Mouse (Mus musculus) kidney, adult 18-20 months (tissue): ENCODE measurements around the gene Mfsd9.

ENCODE experiments used
- DNase-seq: peaks from one replicate; pipeline ENCODE4 v3.0.0; 2021

Gene Mfsd9

GRCm38 (mm10) chr1:40790324-40791141, at the start of gene Mfsd9:
Gene Mfsd9, minus strand, starts transcription at chr1:40790687.
- peak; percentile 95 for DNase-seq

GRCm38 (mm10) chr1:40835468-40835867, 45.0 kb upstream of the Mfsd9 start:
- no peak for DNase-seq

GRCm38 (mm10) chr1:40830712-40831507, 40.4 kb upstream of the Mfsd9 start:
- DNase-seq, result no peak

GRCm38 (mm10) chr1:40829213-40829914, 38.9 kb upstream of the Mfsd9 start:
- no peak for DNase-seq

GRCm38 (mm10) chr1:40825826-40826225, 35.3 kb upstream of the Mfsd9 start:
- DNase-seq, result no peak

GRCm38 (mm10) chr1:40824936-40825335, 34.4 kb upstream of the Mfsd9 start:
- no peak for DNase-seq

GRCm38 (mm10) chr1:40824517-40824916, 34.0 kb upstream of the Mfsd9 start:
- DNase-seq, result no peak

- DNase-seq, result no peak
Observed at GRCm38 (mm10) chr1:40815071-40815845, 24.8 kb upstream of the Mfsd9 start.

GRCm38 (mm10) chr1:40808643-40809042, 18.2 kb upstream of the Mfsd9 start:
- no peak for DNase-seq

GRCm38 (mm10) chr1:40805891-40806290, 15.4 kb upstream of the Mfsd9 start:
- no peak for DNase-seq

GRCm38 (mm10) chr1:40805351-40805750, 14.9 kb upstream of the Mfsd9 start, which contains the start of gene Tmem182:
Gene Tmem182, plus strand, starts transcription at chr1:40805601.
- no peak for DNase-seq

GRCm38 (mm10) chr1:40804118-40804517, 13.6 kb upstream of the Mfsd9 start:
- no peak for DNase-seq

GRCm38 (mm10) chr1:40802759-40803158, 12.3 kb upstream of the Mfsd9 start:
- peak; percentile 58 for DNase-seq

- DNase-seq, result no peak
Observed at GRCm38 (mm10) chr1:40800908-40801307, 10.4 kb upstream of the Mfsd9 start.

GRCm38 (mm10) chr1:40799121-40799520, 8.6 kb upstream of the Mfsd9 start:
- DNase-seq, result no peak

- DNase-seq, result peak; percentile 53
Observed at GRCm38 (mm10) chr1:40797348-40797747, 6.9 kb upstream of the Mfsd9 start.

GRCm38 (mm10) chr1:40795508-40795907, 5.0 kb upstream of the Mfsd9 start:
- DNase-seq, result no peak

GRCm38 (mm10) chr1:40789666-40790233, 737 bp downstream of the Mfsd9 start:
- DNase-seq, result no peak

- no peak for DNase-seq
Observed at GRCm38 (mm10) chr1:40788956-40789355, 1.5 kb downstream of the Mfsd9 start.

GRCm38 (mm10) chr1:40785876-40786445, 4.5 kb downstream of the Mfsd9 start:
- peak; percentile 59 for DNase-seq

- DNase-seq, result no peak
Observed at GRCm38 (mm10) chr1:40784306-40784705, 6.2 kb downstream of the Mfsd9 start.

GRCm38 (mm10) chr1:40783450-40783849, 7.0 kb downstream of the Mfsd9 start:
- DNase-seq, result no peak
